Comparison of ENCODE assay signal across 25 mouse cellular contexts in genomic region chr7:130787537-130787936, GRCm38 (mm10). TPM values are rescaled to one million over a fixed set of nuclear protein-coding genes. Genes with fewer than 3 reads are reported as not detected.
"Had no signal": no experiment of that assay in that cellular context is flagged by ENCODE, and none has a peak within 500 bp of the region (broad histone marks: within the 10 kb centered on the region; RNA-seq: fewer than 3 reads in every experiment).

No protein-coding gene starts in this region.

- H3K27me3 ChIP-seq: heart, embryonic 12.5 days; hindbrain, embryonic 13.5 days; hindbrain, embryonic 15.5 days; limb, embryonic 12.5 days had no signal

- H3K9ac ChIP-seq: heart, embryonic 12.5 days; hindbrain, embryonic 13.5 days; hindbrain, embryonic 15.5 days; limb, embryonic 12.5 days had no signal

- ATAC-seq: hindbrain, postnatal 0 days; intestine, embryonic 16.5 days had no signal

- H3K4me3 ChIP-seq: gastrocnemius, adult 2 months; heart, embryonic 10.5 days; heart, embryonic 12.5 days; hindbrain, embryonic 10.5 days; hindbrain, embryonic 13.5 days; hindbrain, embryonic 15.5 days; layer of hippocampus, adult 2 months; left cerebral cortex, adult 2 months; limb, embryonic 10.5 days; limb, embryonic 12.5 days had no signal

- H3K27ac ChIP-seq: heart, embryonic 10.5 days; hindbrain, embryonic 10.5 days; hindbrain, embryonic 13.5 days; hindbrain, embryonic 15.5 days; hindbrain, postnatal 0 days; layer of hippocampus, adult 2 months; left cerebral cortex, adult 2 months; limb, embryonic 10.5 days; limb, embryonic 12.5 days had no signal

- H3K4me2 ChIP-seq: heart, embryonic 12.5 days; hindbrain, embryonic 13.5 days; hindbrain, embryonic 15.5 days; limb, embryonic 12.5 days had no signal

- H3K4me1 ChIP-seq: hindbrain, embryonic 13.5 days; hindbrain, embryonic 15.5 days had no signal

- H3K36me3 ChIP-seq: heart, embryonic 10.5 days; heart, embryonic 12.5 days; hindbrain, embryonic 10.5 days; hindbrain, embryonic 13.5 days; hindbrain, embryonic 15.5 days; limb, embryonic 10.5 days; limb, embryonic 12.5 days had no signal

- H3K9me3 ChIP-seq: heart, embryonic 10.5 days; heart, embryonic 12.5 days; hindbrain, embryonic 10.5 days; hindbrain, embryonic 13.5 days; hindbrain, embryonic 15.5 days; limb, embryonic 10.5 days; limb, embryonic 12.5 days had no signal

- DNase-seq: gastrocnemius, adult 2 months; gastrocnemius, postnatal 10 days; gastrocnemius, postnatal 25 days; heart, postnatal 10 days; heart, postnatal 4 days; kidney, adult 11 months; kidney, adult 9 months; kidney, postnatal 10 days; kidney, postnatal 4 days; lung, adult 18-20 months had no signal

RNA-seq across cellular contexts. Expression of gene Btbd16, which starts 13.7 kb away (rescaled TPM):
- total RNA-seq: gastrocnemius, adult 2 months; heart, adult 8-10 months; heart, postnatal 25 days; hindbrain, postnatal 0 days had no signal
- polyA plus RNA-seq: heart, embryonic 14.5 days; hindbrain, embryonic 10.5 days; hindbrain, embryonic 15.5 days; kidney, embryonic 16.5 days; limb, embryonic 10.5 days; limb, embryonic 12.5 days had no signal
